In the genomic region with DNA sequence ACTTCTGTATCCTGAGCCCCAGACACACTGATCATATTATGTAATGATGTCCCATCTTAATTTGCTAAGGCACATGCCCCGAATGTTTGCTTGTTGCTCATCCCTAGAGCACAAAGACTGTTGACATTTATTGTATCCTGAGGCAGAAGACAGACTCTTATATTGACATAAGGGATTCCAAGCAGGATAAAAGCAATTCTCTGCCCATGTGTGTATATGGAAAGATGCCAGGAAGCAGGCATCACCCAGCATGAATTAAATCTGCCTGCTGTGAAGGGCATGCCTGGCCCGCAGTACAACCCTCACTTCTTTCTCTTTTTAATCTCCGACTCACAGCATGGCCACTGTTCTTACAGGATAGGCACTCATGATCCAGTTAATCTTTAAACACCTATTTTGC, we compare ENCODE assay signal across 19 mouse cellular contexts.
DNase-seq lines count a peak whose midpoint lies in the region; ATAC-seq and TF ChIP-seq lines count a peak whose summit lies in the region.
"Had no signal": no experiment of that assay in that cellular context is flagged by ENCODE, and none has a peak within 500 bp of the region (broad histone marks: within the 10 kb centered on the region; RNA-seq: fewer than 3 reads in every experiment).

No protein-coding gene starts in this region.

- intact Hi-C loops in left cerebral cortex, postnatal 4 days (cut with DNase I), result no loop called here
- intact Hi-C loops in left cerebral cortex, postnatal 10 days (cut with DNase I), result loop anchor here (10.0 kb wide), 1 partner anchor 332 kb away; no protein-coding TSS in a partner anchor

- peak; percentile 27 for DNase-seq in cerebellum, adult 11 months
- DNase-seq in cerebellum, postnatal 4 days (ENCODE audit: low spot score in 2 of 2), result no peak
- DNase-seq in left cerebral cortex, postnatal 4 days, result peak; percentile 30
- DNase-seq in left cerebral cortex, postnatal 10 days (ENCODE audit: extremely low spot score in 1 of 2, low spot score in 2 of 2), result no peak
- peak; percentile 37 to 45 for DNase-seq in cerebellum, adult 18-20 months
- peak; percentile 46 for DNase-seq in forebrain, postnatal 0 days
- DNase-seq in thymus, adult 18-20 months, result no peak
- DNase-seq in lung, postnatal 4 days, result no peak
- DNase-seq: gastrocnemius, postnatal 25 days; heart, postnatal 4 days; kidney, postnatal 10 days; liver; lung, adult 18-20 months; right cerebral cortex, postnatal 14 days had no signal

- 0 out of 2 replicates have a peak, but pooled peaks cover 4% of the 10 kb centered on the region for H3K4me1 ChIP-seq in forebrain, postnatal 0 days (ENCODE audit: insufficient read depth)

- 16% methylated on average over 3 of the region's 3 CpGs for WGBS in forebrain, postnatal 0 days

- peak; percentile 32; the same call in 1 of the 2 replicates for ATAC-seq in forebrain, postnatal 0 days
- ATAC-seq: intestine, postnatal 0 days had no signal

- H3K9me3 ChIP-seq in forebrain, postnatal 0 days (ENCODE audit: low read length), result no peaks in the 10 kb centered on the region
- H3K9me3 ChIP-seq: embryonic facial prominence, embryonic 13.5 days had no signal

- H3K36me3 ChIP-seq in forebrain, postnatal 0 days (ENCODE audit: insufficient read depth), result no peaks in the 10 kb centered on the region
- H3K36me3 ChIP-seq: embryonic facial prominence, embryonic 13.5 days had no signal

- no peaks in the 10 kb centered on the region for H3K27me3 ChIP-seq in forebrain, postnatal 0 days (ENCODE audit: insufficient read depth, low read length)
- H3K27me3 ChIP-seq: CH12.LX; embryonic facial prominence, embryonic 13.5 days had no signal

- no peak overlapping the region for H3K27ac ChIP-seq in forebrain, postnatal 0 days (ENCODE audit: low read depth, low read length)
- H3K27ac ChIP-seq: embryonic facial prominence, embryonic 13.5 days; macrophage had no signal

- no peak overlapping the region for H3K9ac ChIP-seq in forebrain, postnatal 0 days
- H3K9ac ChIP-seq: embryonic facial prominence, embryonic 13.5 days had no signal

- no peak for TF ChIP-seq CTCF in forebrain, postnatal 0 days (IDR thresholded peaks at IDR 0.05; ENCODE audit: low read depth)

- H3K4me2 ChIP-seq in forebrain, postnatal 0 days (ENCODE audit: low read depth), result no peak overlapping the region
- H3K4me2 ChIP-seq: embryonic facial prominence, embryonic 13.5 days; heart, embryonic 11.5 days had no signal

- no peak overlapping the region for H3K4me3 ChIP-seq in forebrain, postnatal 0 days (ENCODE audit: low read depth, low read length)
- H3K4me3 ChIP-seq: embryonic facial prominence, embryonic 13.5 days had no signal

Comparison
In these comparisons a context has a peak if more than half of its experiments do, and no peak if none do; other contexts are left out.
1. DNase-seq: peak in cerebellum, adult 11 months (single experiment), left cerebral cortex, postnatal 4 days (single experiment), cerebellum, adult 18-20 months (2 of 2) and forebrain, postnatal 0 days (single experiment); none in cerebellum, postnatal 4 days (0 of 2), left cerebral cortex, postnatal 10 days (0 of 2), thymus, adult 18-20 months (0 of 2) and lung, postnatal 4 days (0 of 2).